Mouse (Mus musculus): Measurements from ENCODE around the gene Slc35a3. TPM values are rescaled to one million over a fixed set of nuclear protein-coding genes. Genes with fewer than 3 reads are reported as not detected.
"Not testable (repeated sequence)": the region's sequence is repeated elsewhere in the genome, so short reads cannot be mapped to it uniquely, and the experiment has no call there.

Gene Slc35a3
- polyA plus RNA-seq, 2 experiments: 9.6 to 20.7 TPM

DNA sequence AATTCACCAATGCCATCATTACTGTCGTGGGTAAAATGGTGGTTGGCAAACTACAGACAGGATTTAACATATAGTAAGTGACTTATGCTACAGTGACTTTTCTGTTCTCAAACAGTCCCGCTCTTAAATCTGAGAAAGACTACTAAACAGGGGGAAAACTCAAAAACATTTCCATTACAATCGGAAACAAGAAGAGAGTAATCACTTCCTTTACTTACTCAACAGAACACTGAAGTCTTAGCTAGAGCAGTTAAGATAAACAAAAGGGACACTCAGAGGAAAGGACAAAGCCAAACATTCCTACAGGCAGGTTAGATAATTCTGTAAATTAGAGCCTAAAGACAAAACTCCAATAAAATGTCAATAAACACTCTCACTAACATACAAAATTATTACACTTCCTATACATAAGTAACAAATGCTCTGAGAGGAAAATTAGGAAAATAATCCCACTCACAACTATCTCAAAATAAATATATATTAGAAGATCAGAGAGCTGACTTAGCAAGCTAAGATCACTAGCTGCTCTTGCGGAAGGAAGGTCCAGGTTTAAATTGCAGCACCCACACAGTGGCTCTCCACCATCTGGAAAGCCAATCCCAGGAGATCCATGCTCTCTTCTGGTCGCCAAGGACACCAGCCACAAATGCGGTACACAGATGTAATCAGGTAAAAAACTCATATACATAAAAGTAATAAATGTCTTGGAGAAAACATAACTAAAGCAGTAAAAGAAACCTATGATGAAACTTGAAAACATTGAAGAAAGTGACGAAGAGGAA is 56.3 kb downstream of the Slc35a3 start:
- Histone ChIP-seq H3K4me3 (replicated peaks; ENCODE audit: low read length) (no peak overlapping the region), H3K27me3 (ENCODE audit: control insufficient read depth, insufficient read depth, low read length) (no peaks in the 10 kb centered on the region), H3K9me3 (ENCODE audit: control insufficient read depth, low read length) (no peaks in the 10 kb centered on the region), H3K4me1 (ENCODE audit: control insufficient read depth, insufficient read depth, low read length) (peaks cover 13% of the 10 kb centered on the region), H3K36me3 (ENCODE audit: control insufficient read depth, insufficient read depth, low read length) (no peaks in the 10 kb centered on the region), H3K4me2 (replicated peaks; ENCODE audit: low read depth, low read length, severe bottlenecking) (no peak overlapping the region), H3K27ac (replicated peaks; ENCODE audit: low read depth, low read length) (no peak overlapping the region), H3K9ac (ENCODE audit: low read depth, low read length, severe bottlenecking) (no peak overlapping the region)
- WGBS: 79% methylated on average over 7 of the region's 7 CpGs
- TF ChIP-seq POLR2A (IDR thresholded peaks at IDR 0.05; ENCODE audit: borderline replicate concordance, extremely low read depth, insufficient read depth, insufficient read length): no peak
- ATAC-seq (ENCODE audit: low FRiP score, low read depth) (no peak), DNase-seq (ENCODE audit: low spot score) (no peak)

DNA sequence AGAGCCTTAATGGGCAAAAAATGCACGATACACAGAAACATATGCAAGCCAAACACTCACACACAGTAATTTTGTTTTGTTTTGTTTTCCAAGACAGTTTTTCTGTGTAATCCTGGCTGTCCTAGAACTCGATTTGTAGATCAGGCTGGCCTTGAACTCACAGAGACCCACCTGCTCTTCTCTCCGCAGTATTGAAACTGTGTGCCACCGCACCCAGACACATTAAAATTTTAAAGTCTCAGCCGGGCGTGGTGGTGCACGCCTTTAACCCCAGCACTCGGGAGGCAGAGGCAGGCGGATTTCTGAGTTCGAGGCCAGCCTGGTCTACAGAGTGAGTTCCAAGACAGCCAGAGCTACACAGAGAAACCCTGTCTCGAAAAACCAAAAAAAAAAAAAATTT is 58.6 kb downstream of the Slc35a3 start:
- not testable (repeated sequence) for DNase-seq (ENCODE audit: low spot score); H3K36me3 ChIP-seq (ENCODE audit: control insufficient read depth, insufficient read depth, low read length); ATAC-seq (ENCODE audit: low FRiP score, low read depth); H3K27me3 ChIP-seq (ENCODE audit: control insufficient read depth, insufficient read depth, low read length); H3K9ac ChIP-seq (ENCODE audit: low read depth, low read length, severe bottlenecking); H3K4me1 ChIP-seq (ENCODE audit: control insufficient read depth, insufficient read depth, low read length); H3K9me3 ChIP-seq (ENCODE audit: control insufficient read depth, low read length); H3K27ac ChIP-seq (replicated peaks; ENCODE audit: low read depth, low read length); H3K4me3 ChIP-seq (replicated peaks; ENCODE audit: low read length); H3K4me2 ChIP-seq (replicated peaks; ENCODE audit: low read depth, low read length, severe bottlenecking)
- WGBS: 92% methylated on average over 11 of the region's 11 CpGs

DNA sequence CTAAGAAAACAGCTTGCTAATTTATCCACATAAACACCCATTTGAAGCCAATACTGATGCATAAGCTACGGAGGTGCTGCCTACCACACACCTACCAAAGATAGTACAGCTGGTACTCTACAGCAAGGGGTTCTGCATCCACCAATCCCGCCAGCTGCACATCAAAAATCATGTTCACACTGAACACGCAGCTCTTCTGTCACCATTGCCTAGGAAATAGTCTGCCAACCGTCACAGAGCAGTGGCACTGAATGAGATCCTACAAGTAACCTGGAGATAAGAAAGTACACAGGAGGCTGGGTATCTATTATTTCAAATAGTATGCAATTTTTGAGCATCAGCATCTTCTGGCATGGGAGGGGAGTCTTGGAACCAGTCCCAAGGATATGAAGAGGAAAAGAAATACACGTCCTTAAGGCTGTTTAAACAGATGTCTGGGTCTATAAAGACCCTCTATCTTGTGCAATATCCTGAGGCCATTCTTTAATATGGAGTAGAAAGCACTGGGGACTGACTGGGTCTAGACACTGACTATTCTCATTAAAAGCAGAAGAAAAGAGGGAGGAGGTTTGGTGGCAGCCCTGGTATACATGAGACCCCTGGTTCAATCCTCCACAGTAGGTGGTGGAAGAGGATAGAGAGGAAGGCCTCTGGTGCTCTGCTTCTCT is 59.2 kb downstream of the Slc35a3 start:
- Histone ChIP-seq H3K27me3 (ENCODE audit: control insufficient read depth, insufficient read depth, low read length) (no peaks in the 10 kb centered on the region), H3K27ac (replicated peaks; ENCODE audit: low read depth, low read length) (no peak overlapping the region), H3K4me1 (ENCODE audit: control insufficient read depth, insufficient read depth, low read length) (no peaks in the 10 kb centered on the region; the same call in 1 of the 2 replicates), H3K36me3 (ENCODE audit: control insufficient read depth, insufficient read depth, low read length) (peaks cover 11% of the 10 kb centered on the region; the same call in 1 of the 2 replicates), H3K4me2 (replicated peaks; ENCODE audit: low read depth, low read length, severe bottlenecking) (no peak overlapping the region), H3K4me3 (replicated peaks; ENCODE audit: low read length) (no peak overlapping the region), H3K9me3 (ENCODE audit: control insufficient read depth, low read length) (no peaks in the 10 kb centered on the region), H3K9ac (ENCODE audit: low read depth, low read length, severe bottlenecking) (no peak overlapping the region)
- ATAC-seq (ENCODE audit: low FRiP score, low read depth) (no peak), DNase-seq (ENCODE audit: low spot score) (no peak)
- 81% methylated on average over 5 of the region's 5 CpGs for WGBS
- no peak for TF ChIP-seq POLR2A (IDR thresholded peaks at IDR 0.05; ENCODE audit: borderline replicate concordance, extremely low read depth, insufficient read depth, insufficient read length)

DNA sequence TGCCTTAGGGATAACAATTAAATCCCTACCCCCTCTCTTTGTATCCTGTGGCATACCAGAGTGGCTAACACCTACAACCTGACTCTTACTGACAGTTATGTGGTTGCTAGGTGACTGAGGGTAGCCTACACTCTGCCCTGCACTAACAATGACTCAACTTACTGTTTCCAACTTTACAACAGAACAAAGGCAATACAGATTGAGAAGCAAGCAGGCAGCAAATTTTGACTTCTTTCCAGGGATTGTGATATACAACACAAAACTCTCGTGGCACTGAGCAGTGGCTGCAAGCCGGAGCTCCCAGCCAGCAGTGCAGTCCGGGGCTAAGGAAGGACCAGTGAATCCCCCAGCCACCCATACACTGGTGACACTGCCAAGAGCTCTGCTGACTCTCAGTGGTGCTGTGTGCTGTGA is 60.6 kb downstream of the Slc35a3 start:
- Histone ChIP-seq H3K4me3 (replicated peaks; ENCODE audit: low read length) (no peak overlapping the region), H3K4me2 (replicated peaks; ENCODE audit: low read depth, low read length, severe bottlenecking) (no peak overlapping the region), H3K36me3 (ENCODE audit: control insufficient read depth, insufficient read depth, low read length) (peaks cover 19% of the 10 kb centered on the region), H3K27ac (replicated peaks; ENCODE audit: low read depth, low read length) (no peak overlapping the region), H3K9me3 (ENCODE audit: control insufficient read depth, low read length) (no peaks in the 10 kb centered on the region), H3K27me3 (ENCODE audit: control insufficient read depth, insufficient read depth, low read length) (no peaks in the 10 kb centered on the region), H3K9ac (ENCODE audit: low read depth, low read length, severe bottlenecking) (no peak overlapping the region), H3K4me1 (ENCODE audit: control insufficient read depth, insufficient read depth, low read length) (no peaks in the 10 kb centered on the region; the same call in 1 of the 2 replicates)
- WGBS: 74% methylated on average over 3 of the region's 3 CpGs
- DNase-seq (ENCODE audit: low spot score): no peak
- TF ChIP-seq POLR2A (IDR thresholded peaks at IDR 0.05; ENCODE audit: borderline replicate concordance, extremely low read depth, insufficient read depth, insufficient read length): no peak
- no peak for ATAC-seq (ENCODE audit: low FRiP score, low read depth)

DNA sequence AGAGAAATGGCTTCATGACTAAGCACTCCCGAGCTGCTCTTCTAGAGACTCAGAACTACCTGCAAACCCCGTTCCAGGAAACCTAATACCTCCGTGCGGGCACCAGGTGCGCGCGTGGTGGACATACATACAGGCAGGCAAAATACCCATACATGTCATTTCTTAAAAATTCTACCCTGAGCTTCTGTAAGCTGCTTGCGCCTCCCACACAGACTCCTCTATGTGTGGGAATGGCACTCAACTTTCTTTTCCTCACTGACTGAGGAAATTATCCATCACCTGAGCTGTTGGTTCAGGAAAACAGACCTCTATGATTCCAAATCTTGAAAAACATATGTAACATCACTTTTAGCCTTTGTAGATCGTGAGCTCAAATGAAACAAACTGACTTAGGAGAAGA is 61.9 kb downstream of the Slc35a3 start:
- H3K4me1 ChIP-seq (ENCODE audit: control insufficient read depth, insufficient read depth, low read length): no peaks in the 10 kb centered on the region; the same call in 1 of the 2 replicates
- DNase-seq (ENCODE audit: low spot score): no peak
- H3K9ac ChIP-seq (ENCODE audit: low read depth, low read length, severe bottlenecking): no peak overlapping the region
- H3K4me3 ChIP-seq (replicated peaks; ENCODE audit: low read length): no peak overlapping the region
- no peak overlapping the region for H3K27ac ChIP-seq (replicated peaks; ENCODE audit: low read depth, low read length)
- ATAC-seq (ENCODE audit: low FRiP score, low read depth): no peak
- no peak for TF ChIP-seq POLR2A (IDR thresholded peaks at IDR 0.05; ENCODE audit: borderline replicate concordance, extremely low read depth, insufficient read depth, insufficient read length)
- peaks cover 31% of the 10 kb centered on the region for H3K36me3 ChIP-seq (ENCODE audit: control insufficient read depth, insufficient read depth, low read length)
- WGBS: 93% methylated on average over 9 of the region's 9 CpGs
- no peaks in the 10 kb centered on the region for H3K9me3 ChIP-seq (ENCODE audit: control insufficient read depth, low read length)
- H3K27me3 ChIP-seq (ENCODE audit: control insufficient read depth, insufficient read depth, low read length): no peaks in the 10 kb centered on the region
- no peak overlapping the region for H3K4me2 ChIP-seq (replicated peaks; ENCODE audit: low read depth, low read length, severe bottlenecking)

Data from limb, embryonic 14.5 days (tissue).